Mouse (Mus musculus) hindbrain, embryonic 12.5 days (tissue): Measurements from ENCODE around the gene Cabp4. TPM values are rescaled to one million over a fixed set of nuclear protein-coding genes. Genes with fewer than 3 reads are reported as not detected.
A peak's percentile ranks its signal among the peaks of the same experiment; 100 is the strongest.

ENCODE experiments used
- ATAC-seq: fragments of 200-750 bp; cut with Nextera tagmentation; 2 replicates; pipeline ENCODE4 v1.8.0; 2017; ENCODE audit warnings: moderate TSS enrichment; ENCODE audit not compliant: low FRiP score
- H3K27ac ChIP-seq: fragments of 300-500 bp; sonication (generic); 2 replicates; pipeline ENCODE4 v1.5.1; 2016; ENCODE audit warnings: mild to moderate bottlenecking
- H3K27me3 ChIP-seq: fragments of 300-500 bp; sonication (generic); 2 replicates; pipeline ENCODE4 v1.6.1; 2016; ENCODE audit warnings: mild to moderate bottlenecking
- H3K36me3 ChIP-seq: fragments of 300-500 bp; sonication (generic); 2 replicates; pipeline ENCODE4 v1.6.1; 2016; ENCODE audit warnings: mild to moderate bottlenecking
- H3K4me1 ChIP-seq: fragments of 300-500 bp; sonication (generic); 2 replicates; pipeline ENCODE4 v1.6.1; 2016
- H3K4me2 ChIP-seq: fragments of 300-500 bp; sonication (generic); replicated peaks from 2 replicates; pipeline ENCODE4 v1.6.1; 2016; ENCODE audit warnings: mild to moderate bottlenecking
- H3K4me3 ChIP-seq: fragments of 300-500 bp; sonication (generic); 2 replicates; pipeline ENCODE4 v1.5.1; 2016; ENCODE audit warnings: mild to moderate bottlenecking
- H3K9ac ChIP-seq: fragments of 300-500 bp; sonication (generic); 2 replicates; pipeline ENCODE4 v1.6.1; 2016; ENCODE audit warnings: mild to moderate bottlenecking, moderate library complexity
- H3K9me3 ChIP-seq: fragments of 300-500 bp; sonication (generic); replicated peaks from 2 replicates; pipeline ENCODE4 v1.6.1; 2016; ENCODE audit warnings: mild to moderate bottlenecking
- WGBS: fragments of 180-500 bp; shearing (Covaris S2); methylation state at CpG from one replicate; pipeline ENCODE4 v1.1.7; 2016; 5-methylcytosine and 5-hydroxymethylcytosine counted together
- polyA plus RNA-seq: library from polyadenylated mRNA; unstranded; fragments of >200 nt; fragmentation: Nextera tagmentation; extraction: Ambion mirVana; gene quantifications from 2 replicates; pipeline ENCODE4 v1.2.1, GENCODE M21; 2016

Gene Cabp4
- polyA plus RNA-seq, 1 experiment from 2014 or later: 0.39 TPM

DNA sequence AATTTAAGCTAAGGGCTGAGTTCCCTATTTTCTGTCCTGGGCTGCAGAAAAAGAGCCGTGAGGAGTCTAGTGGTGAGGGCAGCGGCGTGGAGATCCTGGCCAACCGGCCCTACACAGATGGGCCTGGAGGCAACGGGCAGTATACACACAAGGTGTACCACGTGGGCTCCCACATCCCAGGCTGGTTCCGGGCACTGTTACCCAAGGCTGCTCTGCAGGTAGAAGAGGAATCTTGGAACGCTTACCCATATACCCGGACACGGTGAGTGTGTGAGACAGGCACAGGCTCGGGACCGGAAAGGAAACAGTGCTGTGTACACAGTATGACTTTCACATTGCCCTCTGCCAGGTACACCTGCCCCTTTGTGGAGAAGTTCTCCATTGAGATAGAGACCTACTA, 41.2 kb downstream of the Cabp4 start:
- H3K4me3 ChIP-seq: no peak overlapping the region
- WGBS: 93% methylated on average over 12 of the region's 12 CpGs
- H3K27ac ChIP-seq: no peak overlapping the region
- H3K27me3 ChIP-seq: peaks cover 43% of the 10 kb centered on the region
- ATAC-seq: no peak
- no peaks in the 10 kb centered on the region for H3K9me3 ChIP-seq
- peaks cover 42% of the 10 kb centered on the region for H3K4me1 ChIP-seq
- H3K9ac ChIP-seq: no peak overlapping the region
- H3K4me2 ChIP-seq: no peak overlapping the region
- H3K36me3 ChIP-seq: no peaks in the 10 kb centered on the region; the same call in 1 of the 2 replicates

DNA sequence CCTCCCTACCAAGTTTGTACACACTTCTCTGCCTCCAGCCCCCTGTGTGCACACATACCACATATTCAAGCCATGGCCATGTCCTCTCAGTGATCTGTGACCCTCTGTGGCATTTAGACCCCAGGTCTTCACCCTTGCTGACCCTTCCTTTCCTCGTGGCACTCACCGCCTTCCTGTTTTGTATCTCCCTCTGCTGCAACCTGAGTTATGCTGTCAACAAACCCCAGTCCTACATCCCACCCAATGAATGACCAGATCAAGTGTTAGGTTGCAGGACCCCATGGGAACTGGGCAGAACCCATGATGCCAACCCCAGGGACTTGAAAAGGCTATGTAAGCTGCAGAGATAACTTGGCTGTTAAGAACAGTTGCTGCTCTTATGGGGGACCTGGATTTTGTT, 41.8 kb downstream of the Cabp4 start:
- Histone ChIP-seq H3K4me1 (peaks cover 43% of the 10 kb centered on the region), H3K4me2 (peak overlapping the region; percentile 69; the same call in 1 of the 2 replicates), H3K4me3 (no peak overlapping the region)

DNA sequence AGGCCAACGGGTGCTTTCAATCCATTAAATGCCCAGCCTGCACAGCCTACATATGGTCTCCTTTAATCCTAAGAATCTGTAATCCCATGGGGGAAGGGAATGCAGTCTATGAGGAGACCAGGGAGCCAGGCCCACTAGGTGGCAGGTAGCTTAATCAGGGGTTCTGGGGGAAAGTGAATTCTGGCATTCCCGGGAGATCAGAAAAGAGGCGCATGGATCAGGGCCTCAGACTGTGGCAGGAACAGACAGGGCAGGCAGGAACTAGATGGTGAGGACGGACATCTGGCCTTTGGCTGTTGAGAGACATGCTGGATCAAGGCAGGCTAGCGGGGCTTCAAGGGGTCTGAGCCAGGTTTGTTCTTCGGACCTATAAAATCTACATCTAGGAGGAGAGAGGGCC, 42.4 kb downstream of the Cabp4 start:
- Histone ChIP-seq H3K4me3 (peak overlapping the region; percentile 50), H3K4me2 (peak overlapping the region; percentile 69), H3K4me1 (peaks cover 45% of the 10 kb centered on the region), H3K36me3 (no peaks in the 10 kb centered on the region), H3K27me3 (peaks cover 43% of the 10 kb centered on the region), H3K9ac (peak overlapping the region; percentile 68), H3K27ac (no peak overlapping the region), H3K9me3 (no peaks in the 10 kb centered on the region)
- WGBS: 58% methylated on average over 6 of the region's 6 CpGs
- no peak for ATAC-seq

More for the DNA sequence above, 41.8 kb downstream of the Cabp4 start:
- H3K36me3 ChIP-seq: no peaks in the 10 kb centered on the region
- H3K27me3 ChIP-seq: peaks cover 43% of the 10 kb centered on the region
- ATAC-seq: no peak
- H3K9ac ChIP-seq: no peak overlapping the region
- no peak overlapping the region for H3K27ac ChIP-seq
- 67% methylated on average over 2 of the region's 2 CpGs for WGBS
- H3K9me3 ChIP-seq: no peaks in the 10 kb centered on the region

DNA sequence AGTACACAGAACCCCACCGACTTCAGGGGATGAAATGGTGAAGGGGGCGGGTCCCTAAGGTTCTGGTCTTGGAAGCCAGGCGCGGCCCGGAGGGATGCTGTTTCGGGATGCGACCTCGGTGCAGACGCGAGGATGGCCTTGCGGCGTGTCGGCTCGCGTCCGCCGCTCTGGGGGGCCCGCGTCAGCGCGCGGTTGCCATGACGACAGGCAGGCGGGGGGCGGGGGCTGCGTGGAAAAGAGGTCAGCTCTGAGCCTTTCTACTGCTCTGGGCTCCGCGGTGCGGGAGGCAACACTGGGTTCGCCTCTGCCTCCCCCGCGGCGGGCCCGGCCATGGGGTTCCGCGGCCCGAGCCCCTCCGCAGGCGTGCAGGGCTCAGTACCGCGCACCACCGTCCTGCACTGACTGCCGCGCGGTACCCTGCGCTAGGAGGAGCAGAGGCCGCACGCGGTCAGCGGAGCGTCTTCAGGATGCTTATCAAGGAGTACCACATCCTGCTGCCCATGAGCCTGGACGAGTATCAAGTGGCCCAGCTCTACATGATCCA, 43.0 kb downstream of the Cabp4 start:
- ATAC-seq: 0 out of 2 replicates have a peak, but pooled peaks have one; percentile 0
- peak overlapping the region; percentile 45; the same call in 1 of the 2 replicates for H3K27ac ChIP-seq

DNA sequence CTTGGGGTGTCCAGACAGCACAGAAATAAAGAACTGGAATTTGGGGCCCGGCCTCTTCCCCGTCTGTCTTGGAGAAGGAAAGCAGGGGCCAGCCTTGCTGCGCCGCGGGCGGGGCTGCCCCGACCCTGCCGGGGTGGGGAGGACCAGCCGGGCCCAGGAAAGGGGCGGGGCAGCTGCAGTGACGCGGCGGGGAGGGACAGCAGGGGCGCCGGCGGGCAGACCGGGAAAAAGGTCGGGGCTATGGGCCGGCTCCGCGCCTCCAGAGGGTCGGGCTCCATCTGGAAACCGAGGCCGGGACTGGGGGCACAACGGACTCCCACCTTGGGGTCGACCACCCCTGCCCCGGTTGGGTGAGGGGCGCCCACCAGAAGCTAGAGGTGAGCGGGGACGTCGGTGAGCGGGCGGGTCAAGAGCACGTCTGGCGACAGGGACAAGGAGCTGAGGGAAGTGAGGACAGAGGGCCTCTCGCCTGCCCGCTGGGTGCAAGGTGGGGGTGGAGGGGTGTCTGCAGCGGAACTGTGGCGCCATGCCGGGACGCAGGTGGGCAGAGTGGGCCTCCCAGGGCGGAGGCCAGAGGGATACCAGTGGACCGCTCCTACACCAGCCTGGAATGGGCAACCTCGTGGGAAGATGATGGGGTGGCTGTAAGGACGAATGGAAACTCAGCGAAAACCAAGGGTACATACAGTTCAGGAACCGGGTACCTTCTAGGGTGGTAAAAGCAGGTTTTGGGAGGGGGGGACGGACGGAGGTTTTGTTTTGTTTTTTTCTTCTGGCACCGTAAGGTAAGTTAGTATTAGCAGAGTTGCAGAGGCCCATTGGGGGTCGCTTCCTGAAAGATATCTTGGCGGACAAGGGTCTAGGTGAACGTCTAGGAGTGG, 43.8 kb downstream of the Cabp4 start, which contains the start of gene Pitpnm1:
Gene Pitpnm1, plus strand, starts transcription at position 162 of the 881 bp plus-strand sequence.
- Histone ChIP-seq H3K9ac (peak within 1 kb of the TSS; percentile 68), H3K36me3 (no peaks in the 10 kb centered on the region), H3K9me3 (no peaks in the 10 kb centered on the region), H3K27me3 (peaks cover 43% of the 10 kb centered on the region), H3K4me3 (peak within 1 kb of the TSS; percentile 50), H3K27ac (peak within 1 kb of the TSS; percentile 45; the same call in 1 of the 2 replicates), H3K4me2 (peak within 1 kb of the TSS; percentile 69), H3K4me1 (peaks cover 49% of the 10 kb centered on the region)
- WGBS: 1% methylated on average over 53 of the region's 53 CpGs
- no peak for ATAC-seq

More for the DNA sequence above, 43.0 kb downstream of the Cabp4 start:
- Histone ChIP-seq H3K4me2 (peak overlapping the region; percentile 69), H3K4me3 (peak overlapping the region; percentile 50), H3K4me1 (peaks cover 49% of the 10 kb centered on the region), H3K36me3 (no peaks in the 10 kb centered on the region), H3K9me3 (no peaks in the 10 kb centered on the region), H3K9ac (peak overlapping the region; percentile 68), H3K27me3 (peaks cover 43% of the 10 kb centered on the region)
- WGBS: 1% methylated on average over 52 of the region's 52 CpGs

DNA sequence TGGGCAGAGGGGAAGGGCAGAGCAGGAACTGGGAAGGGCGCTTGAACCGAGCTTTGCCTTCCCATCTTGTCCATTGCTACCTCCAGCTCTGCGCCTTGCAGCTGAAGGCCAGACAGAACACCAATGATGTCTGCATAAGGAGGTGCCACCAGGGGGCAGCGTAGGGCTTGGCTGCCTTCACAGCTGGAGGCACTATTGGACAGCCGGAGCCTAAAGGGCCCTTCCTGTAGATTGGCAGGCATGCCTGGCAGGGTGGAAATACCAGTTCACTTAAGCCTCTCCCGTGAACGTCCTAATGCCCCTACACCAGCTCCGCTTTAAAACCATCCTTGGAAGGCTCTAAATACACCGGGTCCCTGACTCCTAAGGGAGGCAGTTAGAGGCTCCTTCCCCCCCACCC, 44.8 kb downstream of the Cabp4 start:
- ATAC-seq: no peak
- H3K27me3 ChIP-seq: peaks cover 43% of the 10 kb centered on the region
- peak overlapping the region; percentile 50; the same call in 1 of the 2 replicates for H3K4me3 ChIP-seq
- no peak overlapping the region for H3K27ac ChIP-seq
- H3K36me3 ChIP-seq: no peaks in the 10 kb centered on the region
- peaks cover 49% of the 10 kb centered on the region for H3K4me1 ChIP-seq
- 11% methylated on average over 9 of the region's 9 CpGs for WGBS
- 0 out of 2 replicates have a peak overlapping the region, but pooled peaks have one; percentile 69 for H3K4me2 ChIP-seq
- no peak overlapping the region for H3K9ac ChIP-seq
- no peaks in the 10 kb centered on the region for H3K9me3 ChIP-seq

DNA sequence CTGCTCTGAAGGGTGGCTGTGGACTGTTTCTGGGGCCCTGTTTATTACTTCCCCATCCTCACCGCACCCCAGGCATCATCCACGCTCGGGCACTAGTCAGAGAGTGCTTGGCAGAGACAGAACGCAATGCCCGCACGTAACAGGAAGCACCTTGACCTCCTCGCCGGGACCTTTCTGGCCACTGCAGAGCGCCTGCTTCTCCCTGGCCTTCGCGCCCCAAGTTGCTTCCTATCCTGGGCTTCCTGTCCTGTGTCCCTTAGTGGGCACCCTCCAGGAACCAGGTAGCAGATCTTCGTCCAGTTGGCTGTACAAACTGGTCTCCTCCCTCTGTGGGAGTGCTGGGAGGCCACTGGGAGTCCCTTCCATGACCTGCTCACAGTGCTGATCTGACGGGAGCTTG, 45.4 kb downstream of the Cabp4 start:
- no peak for ATAC-seq
- Histone ChIP-seq H3K4me1 (peaks cover 48% of the 10 kb centered on the region), H3K9ac (no peak overlapping the region), H3K4me2 (no peak overlapping the region), H3K36me3 (no peaks in the 10 kb centered on the region), H3K27ac (no peak overlapping the region), H3K9me3 (no peaks in the 10 kb centered on the region), H3K27me3 (peaks cover 40% of the 10 kb centered on the region), H3K4me3 (no peak overlapping the region)
- 82% methylated on average over 13 of the region's 13 CpGs for WGBS

DNA sequence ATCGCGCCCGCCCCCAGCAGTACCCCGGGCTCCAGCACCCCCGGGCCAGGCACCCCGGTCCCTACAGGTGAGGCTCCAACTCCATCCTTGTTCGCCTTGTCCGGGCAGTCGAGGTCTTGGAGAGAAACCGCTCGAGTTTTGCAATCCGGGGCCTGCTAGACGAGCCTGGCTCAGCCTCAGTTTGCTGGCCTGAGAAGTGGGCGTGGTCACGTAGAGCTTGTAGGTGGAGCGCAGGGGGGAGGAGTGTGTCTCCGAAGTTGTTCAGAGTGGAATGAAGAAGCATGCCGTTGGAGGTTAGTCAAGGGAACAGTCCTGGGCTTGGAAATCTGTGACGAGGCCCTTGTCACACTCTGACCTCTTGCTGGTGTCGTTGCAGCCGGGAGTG, 46.4 kb downstream of the Cabp4 start:
- H3K36me3 ChIP-seq: no peaks in the 10 kb centered on the region
- H3K27ac ChIP-seq: peak overlapping the region; percentile 45; the same call in 1 of the 2 replicates
- peaks cover 45% of the 10 kb centered on the region for H3K4me1 ChIP-seq
- ATAC-seq: no peak; the same call in 1 of the 2 replicates
- H3K27me3 ChIP-seq: peaks cover 30% of the 10 kb centered on the region
- peak overlapping the region; percentile 55 for H3K4me3 ChIP-seq
- 3% methylated on average over 21 of the region's 21 CpGs for WGBS
- H3K9ac ChIP-seq: peak overlapping the region; percentile 39
- peak overlapping the region; percentile 65 for H3K4me2 ChIP-seq
- no peaks in the 10 kb centered on the region for H3K9me3 ChIP-seq

DNA sequence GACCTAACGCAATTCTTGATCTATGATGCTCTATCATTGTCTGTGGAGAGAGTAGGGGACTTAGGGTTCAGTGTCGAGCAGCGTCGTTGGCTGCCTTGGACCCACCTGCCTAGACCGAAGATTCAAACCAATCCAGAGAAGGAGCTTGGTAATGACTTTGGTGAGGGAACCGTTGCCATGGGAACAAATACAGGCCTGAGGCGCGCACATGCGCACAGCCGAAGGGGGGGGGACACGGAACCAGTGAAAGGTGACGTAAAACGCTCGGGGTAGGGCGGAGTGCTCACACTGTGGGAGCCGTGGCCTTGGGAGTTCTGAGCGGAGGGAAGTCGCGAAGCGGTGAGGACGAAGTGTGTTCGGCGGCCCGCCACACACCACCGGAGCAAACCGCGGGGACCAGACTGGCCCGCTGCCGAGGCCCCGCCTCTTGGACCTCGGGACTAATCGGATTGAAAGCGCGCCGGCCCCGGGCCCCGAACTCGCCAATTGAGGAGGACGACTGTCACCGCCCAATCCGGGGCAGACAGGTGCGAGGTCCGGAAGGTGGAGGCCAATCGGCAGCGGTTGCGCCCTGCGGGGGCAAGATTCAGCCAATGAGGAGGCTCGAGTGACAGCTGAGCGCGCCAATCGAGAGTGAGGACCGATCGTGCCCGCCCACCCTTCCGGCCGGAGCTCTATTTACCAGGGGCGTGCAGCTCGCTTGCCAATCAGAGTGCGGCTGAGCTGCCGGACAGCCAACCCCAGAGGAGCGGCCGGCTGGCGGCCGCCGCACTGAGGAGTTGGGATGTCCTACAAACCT, 47.0 kb downstream of the Cabp4 start, which contains the start of gene Cdk2ap2:
Gene Cdk2ap2, plus strand, starts transcription at position 541 of the 799 bp plus-strand sequence.
- H3K27ac ChIP-seq: peak within 1 kb of the TSS; percentile 89
- H3K9me3 ChIP-seq: no peaks in the 10 kb centered on the region
- peak within 1 kb of the TSS; percentile 55 for H3K4me3 ChIP-seq
- H3K4me2 ChIP-seq: peak within 1 kb of the TSS; percentile 65
- under 1% methylated on average over 65 of the region's 65 CpGs for WGBS
- peaks cover 45% of the 10 kb centered on the region for H3K4me1 ChIP-seq
- H3K27me3 ChIP-seq: peaks cover 24% of the 10 kb centered on the region
- H3K9ac ChIP-seq: peak within 1 kb of the TSS; percentile 55
- peak; percentile 94 for ATAC-seq
- H3K36me3 ChIP-seq: no peaks in the 10 kb centered on the region

DNA sequence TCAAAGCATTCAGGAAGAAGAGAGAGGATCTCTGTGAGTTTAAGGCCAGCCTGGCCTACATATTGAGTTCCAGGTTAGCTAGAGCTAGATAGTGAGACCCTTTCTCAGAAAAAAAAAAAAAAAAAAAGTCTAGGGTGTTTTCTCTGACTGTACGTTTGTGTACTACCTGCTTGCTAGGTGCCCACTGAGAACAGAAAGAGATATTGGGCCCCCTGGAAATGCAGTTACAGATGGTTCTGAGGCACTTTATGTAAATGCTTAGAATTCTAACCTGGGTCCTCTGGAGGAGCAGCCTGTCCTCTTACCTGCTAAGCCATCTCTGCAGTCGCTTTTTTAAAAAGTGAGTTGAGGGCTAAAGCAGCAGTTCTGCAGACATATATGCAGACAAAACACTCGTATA, 48.0 kb downstream of the Cabp4 start:
- no peak overlapping the region for H3K4me3 ChIP-seq
- H3K4me1 ChIP-seq: peaks cover 37% of the 10 kb centered on the region
- H3K36me3 ChIP-seq: no peaks in the 10 kb centered on the region
- no peak overlapping the region for H3K27ac ChIP-seq
- peak overlapping the region; percentile 65; the same call in 1 of the 2 replicates for H3K4me2 ChIP-seq
- WGBS: 68% methylated on average over 3 of the region's 3 CpGs
- no peak overlapping the region for H3K9ac ChIP-seq
- peaks cover 14% of the 10 kb centered on the region for H3K27me3 ChIP-seq
- no peak for ATAC-seq
- no peaks in the 10 kb centered on the region for H3K9me3 ChIP-seq

DNA sequence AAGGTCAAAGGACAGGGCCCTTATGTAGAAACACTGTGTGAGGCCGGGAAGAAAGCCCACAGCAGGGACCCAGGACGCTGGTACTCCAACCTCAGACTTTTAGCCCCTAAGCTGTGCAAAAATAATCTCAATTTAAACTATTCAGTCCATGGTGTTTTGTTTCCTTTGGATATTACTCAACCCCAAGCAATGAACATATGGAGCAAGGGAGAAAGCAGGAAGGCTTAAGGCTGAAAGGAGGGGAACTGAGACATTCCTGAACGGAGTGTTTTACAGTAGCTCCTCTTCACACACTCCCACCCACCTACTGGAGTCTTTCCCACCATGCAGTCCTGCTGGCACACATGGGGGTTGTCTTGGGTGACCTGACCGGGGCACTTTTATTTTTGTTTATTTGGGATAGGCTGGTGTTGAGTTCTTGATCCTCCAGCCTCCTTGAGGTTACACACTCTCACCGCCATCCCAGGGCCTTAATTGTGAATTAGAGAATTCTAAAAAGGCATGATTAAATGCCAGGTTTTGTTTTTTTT, 49.0 kb downstream of the Cabp4 start:
- H3K9me3 ChIP-seq: no peaks in the 10 kb centered on the region
- no peak overlapping the region for H3K9ac ChIP-seq
- H3K4me2 ChIP-seq: no peak overlapping the region
- ATAC-seq: no peak
- H3K36me3 ChIP-seq: no peaks in the 10 kb centered on the region
- H3K27ac ChIP-seq: no peak overlapping the region
- WGBS: 75% methylated on average over 5 of the region's 5 CpGs
- H3K27me3 ChIP-seq: peaks cover 4% of the 10 kb centered on the region; the same call in 1 of the 2 replicates
- H3K4me3 ChIP-seq: no peak overlapping the region
- H3K4me1 ChIP-seq: peaks cover 27% of the 10 kb centered on the region
